8 mouse cellular contexts compared by ENCODE assay signal in genomic region chrX:158043057-158043843, GRCm38 (mm10). TPM values are rescaled to one million over a fixed set of nuclear protein-coding genes. Genes with fewer than 3 reads are reported as not detected.
DNase-seq lines count a peak whose midpoint lies in the region; ATAC-seq and TF ChIP-seq lines count a peak whose summit lies in the region.

Gene Cnksr2 (minus strand): TSS chrX:158043294.

- no peaks in the 10 kb centered on the region for H3K4me1 ChIP-seq in embryonic fibroblast, embryonic 13.5 days (ENCODE audit: control insufficient read depth, insufficient read depth, low read length)
- H3K4me1 ChIP-seq in hindbrain, embryonic 14.5 days (replicated peaks; ENCODE audit: control insufficient read depth, insufficient read depth, low read length): no peaks in the 10 kb centered on the region
- H3K4me1 ChIP-seq in midbrain, embryonic 11.5 days (ENCODE audit: control insufficient read depth, insufficient read depth, low read length): no peaks in the 10 kb centered on the region

- no peak within 1 kb of the TSS for H3K27ac ChIP-seq in gastrocnemius, adult 2 months
- no peak within 1 kb of the TSS for H3K27ac ChIP-seq in embryonic fibroblast, embryonic 13.5 days (ENCODE audit: insufficient read depth, low read length)
- peak within 1 kb of the TSS; percentile 87 for H3K27ac ChIP-seq in hindbrain, embryonic 14.5 days
- peak within 1 kb of the TSS; percentile 40 for H3K27ac ChIP-seq in midbrain, embryonic 11.5 days (ENCODE audit: low read depth, low read length)

- peak within 1 kb of the TSS; percentile 59 for H3K4me2 ChIP-seq in hindbrain, embryonic 14.5 days (replicated peaks)
- peak within 1 kb of the TSS; percentile 52 for H3K4me2 ChIP-seq in midbrain, embryonic 11.5 days

- intact Hi-C loops in gastrocnemius, adult 2 months (cut with DNase I): no loop called here
- intact Hi-C loops in gastrocnemius, postnatal 36 days (cut with DNase I): no loop called here
- intact Hi-C loops in left cerebral cortex, postnatal 14 days (cut with DNase I): loop anchor here (5.0 to 10.0 kb wide), 2 partner anchors 572 to 879 kb away; no protein-coding TSS in a partner anchor

- DNase-seq in gastrocnemius, adult 2 months: peak; percentile 24
- no peak for DNase-seq in gastrocnemius, postnatal 36 days
- DNase-seq in adrenal gland, postnatal 36 days: peak; percentile 6
- peak; percentile 62 for DNase-seq in hindbrain, embryonic 14.5 days (ENCODE audit: low spot score)
- DNase-seq in left cerebral cortex, postnatal 14 days (ENCODE audit: low spot score in 2 of 2): peak; percentile 42 to 62
- peak; percentile 91 for DNase-seq in midbrain, embryonic 11.5 days (ENCODE audit: low spot score, missing footprints)
- DNase-seq in testis, postnatal 10 days (ENCODE audit: low spot score): peak; percentile 42

- no peaks in the 10 kb centered on the region for H3K27me3 ChIP-seq in hindbrain, embryonic 14.5 days (ENCODE audit: control insufficient read depth, insufficient read depth, low read length)
- peaks cover 3% of the 10 kb centered on the region; the same call in 1 of the 2 replicates for H3K27me3 ChIP-seq in midbrain, embryonic 11.5 days (ENCODE audit: control insufficient read depth, insufficient read depth, low read length)

- peak within 1 kb of the TSS; percentile 77 for H3K4me3 ChIP-seq in gastrocnemius, adult 2 months
- H3K4me3 ChIP-seq in embryonic fibroblast, embryonic 13.5 days (ENCODE audit: insufficient read depth, low read length): peak within 1 kb of the TSS; percentile 40
- peak within 1 kb of the TSS; percentile 71 for H3K4me3 ChIP-seq in hindbrain, embryonic 14.5 days (replicated peaks; ENCODE audit: low read length)
- peak within 1 kb of the TSS; percentile 44 for H3K4me3 ChIP-seq in midbrain, embryonic 11.5 days (ENCODE audit: low read depth, low read length)

- H3K9ac ChIP-seq in hindbrain, embryonic 14.5 days: peak within 1 kb of the TSS; percentile 87
- peak within 1 kb of the TSS; percentile 72 for H3K9ac ChIP-seq in midbrain, embryonic 11.5 days (ENCODE audit: low read length)

- no peaks in the 10 kb centered on the region for H3K9me3 ChIP-seq in hindbrain, embryonic 14.5 days (ENCODE audit: control insufficient read depth, low read length)
- H3K9me3 ChIP-seq in midbrain, embryonic 11.5 days (ENCODE audit: control insufficient read depth, low read length): no peaks in the 10 kb centered on the region

- no peak for TF ChIP-seq POLR2A in embryonic fibroblast, embryonic 13.5 days (IDR thresholded peaks at IDR 0.05; ENCODE audit: low read depth, low read length)

- no peaks in the 10 kb centered on the region for H3K36me3 ChIP-seq in hindbrain, embryonic 14.5 days (replicated peaks; ENCODE audit: control insufficient read depth, insufficient read depth)
- H3K36me3 ChIP-seq in midbrain, embryonic 11.5 days (ENCODE audit: control insufficient read depth, insufficient read depth, low read length): no peaks in the 10 kb centered on the region

- peak; percentile 85 for ATAC-seq in hindbrain, embryonic 14.5 days (ENCODE audit: low FRiP score)
- peak; percentile 88 for ATAC-seq in midbrain, embryonic 11.5 days (ENCODE audit: low FRiP score)

- 17% methylated on average over 41 of the region's 99 CpGs for WGBS in hindbrain, embryonic 14.5 days
- 22% methylated on average over 52 of the region's 99 CpGs for WGBS in midbrain, embryonic 11.5 days

- no peak for TF ChIP-seq CTCF in gastrocnemius, adult 2 months (IDR thresholded peaks at IDR 0.05)
- TF ChIP-seq CTCF in embryonic fibroblast, embryonic 13.5 days (IDR thresholded peaks at IDR 0.05; ENCODE audit: borderline replicate concordance, insufficient read depth, low read length): no peak

RNA-seq across cellular contexts. Expression of gene Cnksr2, which starts in this region (rescaled TPM):
- under 1 TPM; 0.08 to 0.18 TPM for total RNA-seq in gastrocnemius, adult 2 months (2021)
- total RNA-seq in gastrocnemius, postnatal 36 days (2021): under 1 TPM; 0.10 to 0.13 TPM
- total RNA-seq in adrenal gland, postnatal 36 days (2021): 1 to 10 TPM; 3.8 to 4.2 TPM
- polyA plus RNA-seq in embryonic fibroblast, embryonic 13.5 days (2011; ENCODE audit: insufficient read length, low read depth, missing spikeins): 0.17 and 0.65 TPM in 2 replicates
- 9.1 and 9.8 TPM in 2 replicates for polyA plus RNA-seq in hindbrain, embryonic 14.5 days (2014; fragmentation: Nextera tagmentation; extraction: Ambion mirVana)
- total RNA-seq in left cerebral cortex, postnatal 14 days (2021): 100 to 1,000 TPM; 182 to 208 TPM
- 3.9 and 5.0 TPM in 2 replicates for polyA plus RNA-seq in midbrain, embryonic 11.5 days (2014; fragmentation: Nextera tagmentation; extraction: Ambion mirVana)

Comparison
In these comparisons a context has a peak if more than half of its experiments do, and no peak if none do; other contexts are left out.
1. RNA of gene Cnksr2 (total RNA-seq): 182 to 208 TPM in left cerebral cortex, postnatal 14 days; 3.8 to 4.2 TPM in adrenal gland, postnatal 36 days, 0.08 to 0.18 TPM in gastrocnemius, adult 2 months and 0.10 to 0.13 TPM in gastrocnemius, postnatal 36 days; every median in the first group is over 10 times any median in the second.
2. Peak in DNase-seq and H3K4me3 ChIP-seq in gastrocnemius, adult 2 months; RNA of the gene not detected or under 1 TPM.
3. DNase-seq: peak in adrenal gland, postnatal 36 days (2 of 2), hindbrain, embryonic 14.5 days (single experiment), left cerebral cortex, postnatal 14 days (2 of 2), midbrain, embryonic 11.5 days (single experiment) and testis, postnatal 10 days (single experiment); none in gastrocnemius, postnatal 36 days (0 of 2).
4. H3K27ac ChIP-seq: peak in hindbrain, embryonic 14.5 days (single experiment) and midbrain, embryonic 11.5 days (single experiment); none in gastrocnemius, adult 2 months (single experiment) and embryonic fibroblast, embryonic 13.5 days (single experiment).
5. Peak in every context shown above with its lines, with median percentiles within 50 percentile points of each other: H3K4me3 ChIP-seq.